Mouse (Mus musculus) hindbrain, embryonic 12.5 days (tissue): ENCODE measurements at regions not wholly inside any gene's neighbourhood (a gene's known extent, or its start where the extent isn't known, plus 50 kb on each side); places are given as distances from the start of the nearest gene placed in this dataset.

Experiments used
- ATAC-seq: fragments of 200-750 bp; cut with Nextera tagmentation; 2 replicates; pipeline ENCODE4 v1.8.0; 2017; ENCODE audit warnings: moderate TSS enrichment; ENCODE audit not compliant: low FRiP score
- H3K27ac ChIP-seq: fragments of 300-500 bp; sonication (generic); 2 replicates; pipeline ENCODE4 v1.5.1; 2016; ENCODE audit warnings: mild to moderate bottlenecking
- H3K27me3 ChIP-seq: fragments of 300-500 bp; sonication (generic); 2 replicates; pipeline ENCODE4 v1.6.1; 2016; ENCODE audit warnings: mild to moderate bottlenecking
- H3K36me3 ChIP-seq: fragments of 300-500 bp; sonication (generic); 2 replicates; pipeline ENCODE4 v1.6.1; 2016; ENCODE audit warnings: mild to moderate bottlenecking
- H3K4me1 ChIP-seq: fragments of 300-500 bp; sonication (generic); 2 replicates; pipeline ENCODE4 v1.6.1; 2016
- H3K4me2 ChIP-seq: fragments of 300-500 bp; sonication (generic); replicated peaks from 2 replicates; pipeline ENCODE4 v1.6.1; 2016; ENCODE audit warnings: mild to moderate bottlenecking
- H3K4me3 ChIP-seq: fragments of 300-500 bp; sonication (generic); 2 replicates; pipeline ENCODE4 v1.5.1; 2016; ENCODE audit warnings: mild to moderate bottlenecking
- H3K9ac ChIP-seq: fragments of 300-500 bp; sonication (generic); 2 replicates; pipeline ENCODE4 v1.6.1; 2016; ENCODE audit warnings: mild to moderate bottlenecking, moderate library complexity
- H3K9me3 ChIP-seq: fragments of 300-500 bp; sonication (generic); replicated peaks from 2 replicates; pipeline ENCODE4 v1.6.1; 2016; ENCODE audit warnings: mild to moderate bottlenecking
- WGBS: fragments of 180-500 bp; shearing (Covaris S2); methylation state at CpG from one replicate; pipeline ENCODE4 v1.1.7; 2016; 5-methylcytosine and 5-hydroxymethylcytosine counted together

GRCm38 (mm10) chr1:73673851-73674235 is 450.4 kb downstream of the Tns1 start:
- no peak overlapping the region for H3K4me3 ChIP-seq
- no peak overlapping the region for H3K9ac ChIP-seq
- no peaks in the 10 kb centered on the region for H3K9me3 ChIP-seq
- H3K4me2 ChIP-seq, result no peak overlapping the region
- H3K4me1 ChIP-seq, result 0 out of 2 replicates have a peak, but pooled peaks cover 6% of the 10 kb centered on the region
- 63% methylated on average over 1 of the region's 1 CpGs for WGBS
- no peak overlapping the region for H3K27ac ChIP-seq
- H3K27me3 ChIP-seq, result no peaks in the 10 kb centered on the region
- no peaks in the 10 kb centered on the region for H3K36me3 ChIP-seq
- ATAC-seq, result no peak

GRCm38 (mm10) chr1:73673191-73673850 is 450.9 kb downstream of the Tns1 start:
- ATAC-seq, result no peak
- H3K4me3 ChIP-seq, result no peak overlapping the region
- H3K9me3 ChIP-seq, result no peaks in the 10 kb centered on the region
- H3K9ac ChIP-seq, result no peak overlapping the region
- H3K4me1 ChIP-seq, result 0 out of 2 replicates have a peak, but pooled peaks cover 6% of the 10 kb centered on the region
- WGBS, result 29% methylated on average over 4 of the region's 4 CpGs
- no peak overlapping the region for H3K4me2 ChIP-seq
- peak overlapping the region; percentile 23; the same call in 1 of the 2 replicates for H3K27ac ChIP-seq
- H3K27me3 ChIP-seq, result no peaks in the 10 kb centered on the region
- H3K36me3 ChIP-seq, result no peaks in the 10 kb centered on the region

- Histone ChIP-seq H3K4me1 (0 out of 2 replicates have a peak, but pooled peaks cover 6% of the 10 kb centered on the region), H3K27ac (no peak overlapping the region), H3K27me3 (no peaks in the 10 kb centered on the region), H3K4me3 (no peak overlapping the region), H3K9ac (no peak overlapping the region), H3K4me2 (no peak overlapping the region), H3K9me3 (no peaks in the 10 kb centered on the region), H3K36me3 (no peaks in the 10 kb centered on the region)
- WGBS, result 94% methylated on average over 4 of the region's 4 CpGs
- no peak for ATAC-seq
These were observed 452.0 kb downstream of the Tns1 start for GRCm38 (mm10) chr1:73672239-73672638.

- Histone ChIP-seq H3K4me2 (no peak overlapping the region), H3K36me3 (no peaks in the 10 kb centered on the region), H3K4me3 (no peak overlapping the region), H3K9ac (no peak overlapping the region), H3K4me1 (0 out of 2 replicates have a peak, but pooled peaks cover 5% of the 10 kb centered on the region), H3K27me3 (no peaks in the 10 kb centered on the region), H3K9me3 (no peaks in the 10 kb centered on the region), H3K27ac (no peak overlapping the region)
- whole genome bisulfite sequencing, result 71% methylated on average over 2 of the region's 2 CpGs
- ATAC-seq, result no peak
These were observed 455.6 kb downstream of the Tns1 start for GRCm38 (mm10) chr1:73668691-73669090.

GRCm38 (mm10) chr1:73663546-73663945 is 460.7 kb downstream of the Tns1 start:
- H3K4me2 ChIP-seq, result no peak overlapping the region
- H3K27me3 ChIP-seq, result no peaks in the 10 kb centered on the region
- no peaks in the 10 kb centered on the region for H3K4me1 ChIP-seq
- H3K9me3 ChIP-seq, result no peaks in the 10 kb centered on the region
- no peak for ATAC-seq
- 56% methylated on average over 1 of the region's 1 CpGs for WGBS
- no peak overlapping the region for H3K27ac ChIP-seq
- H3K9ac ChIP-seq, result no peak overlapping the region
- no peaks in the 10 kb centered on the region for H3K36me3 ChIP-seq
- H3K4me3 ChIP-seq, result no peak overlapping the region

- H3K4me2 ChIP-seq, result no peak overlapping the region
- H3K27me3 ChIP-seq, result no peaks in the 10 kb centered on the region
- no peaks in the 10 kb centered on the region for H3K36me3 ChIP-seq
- H3K9me3 ChIP-seq, result no peaks in the 10 kb centered on the region
- peaks cover 21% of the 10 kb centered on the region for H3K4me1 ChIP-seq
- H3K9ac ChIP-seq, result no peak overlapping the region
- no peak for ATAC-seq
- no peak overlapping the region for H3K27ac ChIP-seq
- no peak overlapping the region for H3K4me3 ChIP-seq
- 84% methylated on average over 3 of the region's 3 CpGs for WGBS
These were observed 479.2 kb downstream of the Tns1 start for GRCm38 (mm10) chr1:73645011-73645410.

- no peak overlapping the region for H3K4me3 ChIP-seq
- H3K27me3 ChIP-seq, result no peaks in the 10 kb centered on the region
- no peak overlapping the region for H3K27ac ChIP-seq
- H3K4me2 ChIP-seq, result no peak overlapping the region
- no peak for ATAC-seq
- no peak overlapping the region for H3K9ac ChIP-seq
- no peaks in the 10 kb centered on the region for H3K9me3 ChIP-seq
- H3K4me1 ChIP-seq, result peaks cover 21% of the 10 kb centered on the region
- no peaks in the 10 kb centered on the region for H3K36me3 ChIP-seq
- WGBS, result 78% methylated on average over 5 of the region's 5 CpGs
These were observed 479.9 kb downstream of the Tns1 start for GRCm38 (mm10) chr1:73644394-73644793.

GRCm38 (mm10) chr1:73643431-73643830 is 480.8 kb downstream of the Tns1 start:
- H3K27ac ChIP-seq, result no peak overlapping the region
- H3K4me2 ChIP-seq, result no peak overlapping the region
- H3K36me3 ChIP-seq, result no peaks in the 10 kb centered on the region
- H3K4me3 ChIP-seq, result no peak overlapping the region
- no peaks in the 10 kb centered on the region for H3K9me3 ChIP-seq
- 71% methylated on average over 5 of the region's 5 CpGs for WGBS
- no peak for ATAC-seq
- no peaks in the 10 kb centered on the region for H3K27me3 ChIP-seq
- H3K4me1 ChIP-seq, result peaks cover 21% of the 10 kb centered on the region
- no peak overlapping the region for H3K9ac ChIP-seq

GRCm38 (mm10) chr1:73642691-73643109 is 481.5 kb downstream of the Tns1 start:
- Histone ChIP-seq H3K27ac (no peak overlapping the region; the same call in 1 of the 2 replicates), H3K27me3 (no peaks in the 10 kb centered on the region), H3K9ac (no peak overlapping the region), H3K4me2 (no peak overlapping the region), H3K4me3 (no peak overlapping the region), H3K4me1 (peaks cover 21% of the 10 kb centered on the region), H3K9me3 (no peaks in the 10 kb centered on the region), H3K36me3 (no peaks in the 10 kb centered on the region)
- WGBS, result 13% methylated on average over 7 of the region's 7 CpGs
- ATAC-seq, result peak; percentile 65

GRCm38 (mm10) chr1:73641456-73641855 is 482.8 kb downstream of the Tns1 start:
- peaks cover 21% of the 10 kb centered on the region for H3K4me1 ChIP-seq
- H3K4me2 ChIP-seq, result no peak overlapping the region
- H3K9me3 ChIP-seq, result no peaks in the 10 kb centered on the region
- H3K9ac ChIP-seq, result no peak overlapping the region
- 81% methylated on average over 8 of the region's 8 CpGs for WGBS
- no peaks in the 10 kb centered on the region for H3K27me3 ChIP-seq
- peak overlapping the region; percentile 64 for H3K27ac ChIP-seq
- H3K4me3 ChIP-seq, result no peak overlapping the region
- H3K36me3 ChIP-seq, result no peaks in the 10 kb centered on the region
- ATAC-seq, result no peak

GRCm38 (mm10) chr1:73640726-73641451 is 483.4 kb downstream of the Tns1 start:
- no peaks in the 10 kb centered on the region for H3K27me3 ChIP-seq
- no peak overlapping the region for H3K4me3 ChIP-seq
- 0 out of 2 replicates have a peak overlapping the region, but pooled peaks have one; percentile 11 for H3K4me2 ChIP-seq
- no peaks in the 10 kb centered on the region for H3K36me3 ChIP-seq
- H3K4me1 ChIP-seq, result peaks cover 21% of the 10 kb centered on the region
- ATAC-seq, result peak; percentile 64
- H3K9me3 ChIP-seq, result no peaks in the 10 kb centered on the region
- no peak overlapping the region for H3K9ac ChIP-seq
- 25% methylated on average over 12 of the region's 12 CpGs for WGBS
- peak overlapping the region; percentile 67 for H3K27ac ChIP-seq

- no peak overlapping the region for H3K9ac ChIP-seq
- H3K4me2 ChIP-seq, result no peak overlapping the region
- 76% methylated on average over 2 of the region's 2 CpGs for WGBS
- H3K9me3 ChIP-seq, result no peaks in the 10 kb centered on the region
- H3K4me1 ChIP-seq, result no peaks in the 10 kb centered on the region
- H3K4me3 ChIP-seq, result no peak overlapping the region
- no peak overlapping the region for H3K27ac ChIP-seq
- H3K27me3 ChIP-seq, result no peaks in the 10 kb centered on the region
- H3K36me3 ChIP-seq, result no peaks in the 10 kb centered on the region
- no peak for ATAC-seq
These were observed 488.5 kb downstream of the Tns1 start for GRCm38 (mm10) chr1:73635709-73636108.

- Histone ChIP-seq H3K9ac (no peak overlapping the region), H3K4me3 (no peak overlapping the region), H3K36me3 (no peaks in the 10 kb centered on the region), H3K27ac (no peak overlapping the region), H3K27me3 (no peaks in the 10 kb centered on the region), H3K4me1 (no peaks in the 10 kb centered on the region), H3K4me2 (no peak overlapping the region), H3K9me3 (no peaks in the 10 kb centered on the region)
- 91% methylated on average over 4 of the region's 4 CpGs for WGBS
- no peak for ATAC-seq
These were observed 489.4 kb downstream of the Tns1 start for GRCm38 (mm10) chr1:73634871-73635270.
